Mouse (Mus musculus) E14TG2a.4 (cell line): ENCODE measurements around the gene Sgcd.

Source experiments
- H3K27me3 ChIP-seq: 2 replicates; pipeline ENCODE4 v1.6.1; 2014; ENCODE audit warnings: low read length, control low read depth; ENCODE audit not compliant: insufficient read depth
- H3K36me3 ChIP-seq: 2 replicates; pipeline ENCODE4 v1.6.1; 2014; ENCODE audit warnings: low read length, control low read depth; ENCODE audit not compliant: insufficient read depth
- H3K4me1 ChIP-seq: replicated peaks from 2 replicates; pipeline ENCODE4 v1.6.1; 2014; ENCODE audit warnings: low read depth, low read length, control low read depth
- H3K4me3 ChIP-seq: replicated peaks from 2 replicates; pipeline ENCODE4 v1.5.1; 2014; ENCODE audit warnings: mild to moderate bottlenecking, low read length
- H3K9me3 ChIP-seq: 2 replicates; pipeline ENCODE4 v1.6.1; 2014; ENCODE audit warnings: low read length, control low read depth
- CTCF ChIP-seq: conservative IDR thresholded peaks from 2 replicates; pipeline ENCODE4 v1.5.1; 2014; ENCODE audit warnings: low read length
- NANOG ChIP-seq: IDR thresholded peaks from 2 replicates; pipeline ENCODE4 v1.6.1; 2014; ENCODE audit warnings: borderline replicate concordance, low read length, mixed read lengths
- POU5F1 ChIP-seq: IDR thresholded peaks from 2 replicates; pipeline ENCODE4 v1.6.1; 2014; ENCODE audit warnings: low read length, borderline replicate concordance

Sgcd gene

GRCm38 (mm10) chr11:47174977-47175376, 813.8 kb downstream of the Sgcd start:
- no peak for TF ChIP-seq CTCF
- Histone ChIP-seq H3K36me3 (no peaks in the 10 kb centered on the region), H3K27me3 (no peaks in the 10 kb centered on the region), H3K4me3 (no peak overlapping the region), H3K4me1 (no peaks in the 10 kb centered on the region), H3K9me3 (no peaks in the 10 kb centered on the region)

- no peaks in the 10 kb centered on the region for H3K4me1 ChIP-seq
- H3K27me3 ChIP-seq: no peaks in the 10 kb centered on the region
- H3K9me3 ChIP-seq: no peaks in the 10 kb centered on the region
- TF ChIP-seq POU5F1 (no peak), NANOG (no peak), CTCF (no peak)
- no peak overlapping the region for H3K4me3 ChIP-seq
- H3K36me3 ChIP-seq: no peaks in the 10 kb centered on the region
Measured at GRCm38 (mm10) chr11:47170926-47171625, 817.7 kb downstream of the Sgcd start.

GRCm38 (mm10) chr11:47167376-47167775, 821.4 kb downstream of the Sgcd start:
- Histone ChIP-seq H3K4me1 (no peaks in the 10 kb centered on the region), H3K36me3 (no peaks in the 10 kb centered on the region), H3K27me3 (no peaks in the 10 kb centered on the region), H3K9me3 (no peaks in the 10 kb centered on the region), H3K4me3 (no peak overlapping the region)
- TF ChIP-seq NANOG (no peak), CTCF (no peak), POU5F1 (no peak)

GRCm38 (mm10) chr11:47158089-47158488, 830.7 kb downstream of the Sgcd start:
- no peaks in the 10 kb centered on the region for H3K4me1 ChIP-seq
- H3K27me3 ChIP-seq: no peaks in the 10 kb centered on the region
- no peak overlapping the region for H3K4me3 ChIP-seq
- H3K9me3 ChIP-seq: peaks cover 16% of the 10 kb centered on the region; the same call in 1 of the 2 replicates
- H3K36me3 ChIP-seq: no peaks in the 10 kb centered on the region
- TF ChIP-seq POU5F1: no peak
- TF ChIP-seq CTCF: no peak
- no peak for TF ChIP-seq NANOG

- Histone ChIP-seq H3K36me3 (no peaks in the 10 kb centered on the region), H3K9me3 (peaks cover 16% of the 10 kb centered on the region; the same call in 1 of the 2 replicates), H3K4me3 (no peak overlapping the region), H3K27me3 (no peaks in the 10 kb centered on the region), H3K4me1 (no peaks in the 10 kb centered on the region)
- TF ChIP-seq POU5F1: no peak
- no peak for TF ChIP-seq NANOG
- no peak for TF ChIP-seq CTCF
Measured at GRCm38 (mm10) chr11:47156730-47157693, 831.8 kb downstream of the Sgcd start.

- TF ChIP-seq POU5F1 (no peak), NANOG (no peak), CTCF (no peak)
Measured at GRCm38 (mm10) chr11:47154837-47155430, 833.8 kb downstream of the Sgcd start.

GRCm38 (mm10) chr11:47149607-47150006, 839.2 kb downstream of the Sgcd start:
- Histone ChIP-seq H3K36me3 (no peaks in the 10 kb centered on the region), H3K4me1 (no peaks in the 10 kb centered on the region), H3K9me3 (no peaks in the 10 kb centered on the region), H3K4me3 (no peak overlapping the region), H3K27me3 (no peaks in the 10 kb centered on the region)
- TF ChIP-seq CTCF (no peak), NANOG (no peak), POU5F1 (no peak)

More at GRCm38 (mm10) chr11:47154837-47155430, 833.8 kb downstream of the Sgcd start:
- Histone ChIP-seq H3K27me3 (no peaks in the 10 kb centered on the region), H3K36me3 (no peaks in the 10 kb centered on the region), H3K4me1 (no peaks in the 10 kb centered on the region), H3K4me3 (no peak overlapping the region), H3K9me3 (peaks cover 16% of the 10 kb centered on the region; the same call in 1 of the 2 replicates)

- H3K4me1 ChIP-seq: no peaks in the 10 kb centered on the region
- no peaks in the 10 kb centered on the region for H3K27me3 ChIP-seq
- H3K4me3 ChIP-seq: no peak overlapping the region
- no peaks in the 10 kb centered on the region for H3K36me3 ChIP-seq
- H3K9me3 ChIP-seq: no peaks in the 10 kb centered on the region
- TF ChIP-seq NANOG (no peak), POU5F1 (no peak), CTCF (no peak)
Measured at GRCm38 (mm10) chr11:47139867-47140266, 848.9 kb downstream of the Sgcd start.
